Mouse (Mus musculus) embryo, embryonic 10 days (tissue): ENCODE data around the gene Aebp1.

Experiments
- DNase-seq: peaks from one replicate; pipeline ENCODE4 v3.0.0-alpha.2; 2015; ENCODE audit warnings: low spot score

The Aebp1 gene

DNA sequence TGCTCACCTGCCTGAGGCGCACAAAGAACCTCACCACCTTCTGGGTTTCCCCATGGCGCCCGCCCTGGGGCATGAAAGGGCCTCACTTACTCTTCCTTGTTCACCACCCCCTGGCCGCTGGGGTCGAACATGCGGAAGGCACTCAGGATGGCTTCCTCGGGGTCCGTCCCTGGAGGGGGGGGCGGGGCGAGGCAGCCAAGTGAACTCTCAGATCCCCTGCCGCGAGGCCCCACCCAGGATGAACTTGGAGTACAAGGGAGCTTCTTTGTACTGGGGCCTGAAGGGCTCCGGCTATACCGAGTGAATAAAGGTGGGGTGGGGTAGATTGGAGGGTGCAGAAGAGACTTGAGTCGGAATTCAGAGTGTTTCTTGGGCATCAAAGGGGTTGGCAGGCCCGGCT lies 35.5 kb downstream of the Aebp1 start:
- DNase-seq: no peak

DNA sequence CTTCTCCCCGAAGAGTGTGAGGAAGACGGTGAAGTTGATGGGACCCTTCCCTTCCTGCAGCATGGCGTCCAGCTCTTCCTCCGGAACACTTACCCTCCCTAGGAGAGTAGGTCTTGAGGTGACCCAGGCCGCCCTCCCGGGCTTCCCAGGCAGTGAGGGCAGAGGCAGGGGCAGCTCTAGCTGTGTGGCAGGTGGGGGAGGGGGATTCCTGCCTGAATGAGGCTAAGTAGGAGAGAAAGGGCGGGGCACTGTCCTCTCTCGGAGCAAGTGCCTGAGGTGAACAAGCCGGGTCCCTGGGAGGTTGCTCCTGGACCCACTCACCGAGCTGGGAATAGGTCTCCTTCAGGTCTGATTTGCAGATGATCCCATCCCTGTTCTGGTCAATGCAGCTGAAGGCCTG lies 36.1 kb downstream of the Aebp1 start:
- peak; percentile 25 for DNase-seq

DNA sequence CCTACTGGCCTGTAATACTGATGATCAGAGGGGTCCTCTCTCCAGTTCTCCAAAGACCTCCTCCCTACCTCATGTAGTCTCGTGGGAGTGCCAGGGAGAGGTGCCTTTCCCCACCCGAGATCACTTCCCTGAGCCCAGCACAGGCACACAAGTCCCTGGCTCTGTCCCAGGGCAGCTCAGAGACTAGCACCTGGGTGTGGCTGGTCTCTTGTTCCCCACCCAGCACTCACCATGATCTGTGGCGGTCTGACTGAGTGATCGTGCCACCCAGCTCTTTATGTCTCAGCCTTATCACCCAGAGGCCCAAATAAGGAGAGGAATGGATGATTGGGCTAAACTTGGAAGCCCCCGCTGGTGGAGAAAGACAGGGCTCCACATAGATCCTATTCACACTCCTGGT lies 36.8 kb downstream of the Aebp1 start, which contains the start of gene Myl7:
Gene Myl7, minus strand, starts transcription at position 252 of the 400 bp plus-strand sequence.
- no peak for DNase-seq

DNA sequence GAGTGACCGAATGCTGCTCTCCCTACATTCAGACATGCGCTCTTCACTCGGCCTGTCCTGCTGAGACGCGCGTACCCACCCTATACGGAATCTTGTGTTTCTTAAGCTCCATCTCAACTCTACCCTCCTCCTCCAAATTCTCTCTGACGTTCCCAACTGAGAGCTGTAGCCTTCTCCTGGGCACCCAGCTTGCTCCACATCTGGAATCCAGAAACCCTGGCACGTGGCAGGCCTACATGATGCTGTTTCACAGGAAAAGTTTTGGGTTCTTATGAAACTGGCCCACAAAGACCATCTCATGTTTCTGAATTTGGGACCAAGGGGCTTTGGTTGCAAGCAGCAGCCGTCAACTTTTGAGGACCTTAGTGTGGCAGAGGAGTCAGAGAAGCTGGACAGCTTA lies 37.5 kb downstream of the Aebp1 start:
- DNase-seq: no peak

DNA sequence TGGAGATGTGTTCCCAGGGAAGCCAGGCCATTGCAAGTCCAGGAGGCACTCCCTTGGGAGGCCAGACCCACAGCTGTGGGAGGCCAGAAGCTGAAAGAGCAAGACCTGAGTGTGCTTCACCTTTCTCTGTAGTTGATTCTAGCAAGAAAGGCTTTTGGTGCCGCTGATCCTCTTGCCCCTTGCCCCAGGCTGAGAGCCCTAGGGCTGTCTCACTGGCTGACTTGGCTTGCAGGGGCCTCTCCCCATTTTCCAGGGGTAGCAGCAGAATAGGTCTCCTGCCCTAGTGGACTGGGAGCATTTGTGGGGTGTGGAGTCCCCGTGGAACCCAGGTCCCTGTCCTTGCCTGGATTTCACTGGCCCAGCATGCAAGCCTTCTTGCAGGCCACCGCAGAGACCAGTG lies 39.6 kb downstream of the Aebp1 start:
- no peak for DNase-seq

DNA sequence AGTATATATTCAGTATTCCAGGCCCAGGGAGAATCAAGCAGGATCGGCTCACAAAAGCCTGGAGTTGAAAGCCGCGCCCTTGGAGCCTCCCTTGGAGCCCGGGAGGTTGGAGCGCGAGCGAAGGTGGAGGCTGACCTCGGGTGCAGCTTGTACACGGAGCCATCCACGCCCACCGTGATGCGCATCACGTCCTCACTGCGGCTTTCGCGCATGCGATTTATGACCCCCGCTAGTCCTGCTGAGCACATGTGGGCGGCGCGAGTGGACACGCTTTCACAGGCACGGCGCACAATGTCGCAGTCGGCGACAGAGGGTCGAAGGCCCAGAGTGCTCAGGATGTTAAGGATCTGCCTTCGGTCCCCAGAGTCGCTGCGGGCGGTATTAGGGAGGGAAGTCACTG lies 40.2 kb downstream of the Aebp1 start:
- DNase-seq: peak; percentile 90

DNA sequence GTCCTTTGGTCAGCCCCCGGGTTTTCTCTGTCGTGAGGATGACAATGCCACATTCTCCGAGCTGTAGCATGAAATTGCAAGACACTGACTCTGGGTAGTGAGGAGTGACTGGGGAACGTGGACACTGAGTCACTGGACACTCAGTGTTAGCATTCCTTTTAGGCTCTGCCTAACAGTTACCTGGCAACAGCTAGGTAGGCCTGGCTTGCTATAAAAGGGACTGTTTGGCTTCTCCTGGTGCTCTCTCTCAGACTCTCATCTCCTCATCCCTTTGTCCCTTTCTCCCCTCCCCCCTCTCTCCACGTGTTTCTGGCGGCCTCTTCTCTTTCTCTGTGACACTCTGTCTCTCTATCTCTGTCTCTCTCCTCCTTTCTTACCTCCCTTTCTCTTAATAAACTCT lies 40.6 kb downstream of the Aebp1 start:
- DNase-seq: peak; percentile 50

DNA sequence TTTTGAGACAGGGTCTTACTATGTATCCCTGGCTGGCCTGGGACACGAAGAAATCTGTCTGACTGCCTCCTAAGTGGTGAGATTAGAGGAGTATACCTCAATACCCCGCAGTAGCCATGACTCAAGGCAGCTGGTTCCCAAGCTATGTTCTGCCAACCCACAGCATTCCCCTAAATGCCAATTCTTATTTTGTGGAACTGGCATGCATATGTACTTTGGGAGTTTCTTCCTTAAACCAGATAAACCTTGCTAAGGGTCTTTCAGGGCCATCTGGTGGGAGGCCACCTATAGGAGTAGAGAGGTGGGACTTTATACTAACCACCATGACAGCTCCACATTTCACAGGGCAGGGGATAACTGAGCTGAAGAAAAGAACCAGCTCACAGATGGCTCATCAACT lies 42.1 kb downstream of the Aebp1 start:
- no peak for DNase-seq

DNA sequence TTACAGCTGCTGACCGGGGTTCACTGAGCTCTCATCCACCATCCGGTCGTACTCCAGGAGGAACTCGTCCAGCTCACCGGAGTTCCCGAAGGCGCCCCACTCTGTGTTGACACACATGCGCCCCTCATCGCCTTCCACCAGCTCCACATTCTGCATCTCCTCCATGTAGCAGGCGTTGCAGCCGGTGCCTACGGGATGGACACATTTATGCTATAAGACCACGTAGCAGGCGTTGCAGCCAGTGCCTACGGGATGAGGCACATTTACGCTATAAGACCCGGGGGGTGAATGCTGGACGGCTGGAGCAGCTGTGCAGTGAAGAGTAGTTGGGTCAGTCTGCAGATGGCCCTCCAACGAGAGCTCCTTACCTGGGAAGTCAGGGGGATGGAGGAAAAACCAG lies 42.6 kb downstream of the Aebp1 start:
- DNase-seq: no peak

DNA sequence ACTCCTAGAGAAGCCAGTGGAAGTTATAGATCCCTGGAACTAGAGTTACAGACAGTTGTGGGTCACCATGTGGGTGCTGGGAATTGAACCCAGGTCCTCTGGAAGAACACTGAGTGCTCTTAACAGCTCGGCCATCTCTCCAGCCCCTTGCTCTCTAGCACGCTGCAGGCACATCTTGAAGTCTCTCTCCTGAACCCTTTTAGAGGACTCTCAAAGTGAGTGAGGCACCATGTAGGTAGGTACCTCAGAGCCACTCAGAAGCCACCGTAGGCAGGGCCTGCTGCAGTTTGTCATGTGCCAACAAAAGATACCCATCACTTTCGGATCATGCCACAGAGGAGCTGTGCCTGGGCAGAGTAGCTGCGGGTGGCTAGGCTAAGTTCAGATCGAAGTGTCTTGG lies 43.1 kb downstream of the Aebp1 start:
- DNase-seq: no peak

DNA sequence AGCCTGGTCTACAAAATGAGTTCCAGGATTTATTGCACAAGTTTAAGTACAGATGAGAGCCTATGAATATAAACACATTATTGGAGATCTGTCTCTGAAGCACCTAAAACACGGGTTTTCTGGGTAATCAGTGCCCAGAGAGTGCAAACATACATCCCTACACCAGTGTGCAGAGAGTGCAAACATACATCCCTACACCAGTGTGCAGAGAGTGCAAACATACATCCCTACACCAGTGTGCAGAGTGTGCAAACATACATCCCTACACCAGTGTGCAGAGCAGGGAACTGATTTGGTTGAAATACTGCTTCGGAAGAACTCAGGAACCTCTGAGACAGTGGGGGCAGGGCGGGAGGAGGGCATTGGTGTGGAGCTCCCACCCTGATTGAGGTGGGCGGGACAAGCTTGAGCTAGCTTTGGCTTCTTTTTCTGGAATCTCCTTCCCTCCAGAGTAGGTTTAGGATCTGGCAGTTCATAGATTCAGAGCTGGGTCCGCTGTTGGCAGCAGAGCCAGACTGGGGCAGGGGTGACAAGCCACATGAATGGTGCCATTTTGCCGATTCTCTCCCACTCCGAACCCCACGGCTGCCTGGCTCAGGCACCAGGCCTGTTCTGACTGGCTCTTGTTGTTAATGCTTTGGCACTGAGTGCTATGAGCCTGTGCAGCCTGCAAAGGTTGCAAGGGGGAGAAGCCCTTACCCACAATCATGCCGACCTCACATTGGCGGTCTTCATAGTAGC lies 44.2 kb downstream of the Aebp1 start:
- DNase-seq: no peak

DNA sequence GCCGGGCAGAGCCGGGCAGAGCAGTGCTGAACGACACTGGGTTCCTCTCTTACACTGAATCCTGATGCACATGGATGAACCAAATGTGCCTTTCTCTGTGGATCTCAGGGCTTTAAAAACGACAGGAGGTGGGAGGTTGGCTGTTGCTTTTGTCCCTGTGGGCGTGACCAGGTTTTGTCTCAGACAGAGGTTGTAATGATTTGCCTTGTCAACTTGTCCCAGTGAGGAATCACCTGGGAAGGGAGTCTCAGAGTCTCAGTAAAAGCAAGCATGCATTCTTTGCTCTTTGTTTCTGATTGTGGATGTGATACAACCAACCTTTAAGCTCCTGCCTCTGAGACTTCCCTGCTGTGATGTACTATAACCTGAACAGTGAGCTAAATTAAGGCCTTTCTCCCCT lies 45.3 kb downstream of the Aebp1 start:
- no peak for DNase-seq

DNA sequence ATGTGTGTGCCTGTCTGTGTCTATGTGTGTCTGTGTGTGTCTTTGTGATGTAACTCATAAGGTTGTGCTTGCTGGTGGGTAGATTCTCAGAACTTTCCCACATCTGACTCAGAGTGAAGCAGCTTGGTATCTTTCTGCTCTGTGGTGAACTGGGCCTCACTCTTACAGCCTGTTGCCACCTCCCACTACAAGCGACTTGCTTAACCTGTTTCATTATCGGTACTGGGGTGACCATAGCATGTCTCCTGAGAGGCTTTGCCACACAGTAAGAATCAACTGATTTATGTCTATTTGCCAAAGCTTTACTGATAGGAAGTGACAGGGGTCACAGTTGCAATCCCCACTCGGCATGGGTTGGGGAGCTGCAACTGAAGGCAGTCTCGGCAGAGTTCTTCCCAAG lies 46.9 kb downstream of the Aebp1 start:
- DNase-seq: no peak

DNA sequence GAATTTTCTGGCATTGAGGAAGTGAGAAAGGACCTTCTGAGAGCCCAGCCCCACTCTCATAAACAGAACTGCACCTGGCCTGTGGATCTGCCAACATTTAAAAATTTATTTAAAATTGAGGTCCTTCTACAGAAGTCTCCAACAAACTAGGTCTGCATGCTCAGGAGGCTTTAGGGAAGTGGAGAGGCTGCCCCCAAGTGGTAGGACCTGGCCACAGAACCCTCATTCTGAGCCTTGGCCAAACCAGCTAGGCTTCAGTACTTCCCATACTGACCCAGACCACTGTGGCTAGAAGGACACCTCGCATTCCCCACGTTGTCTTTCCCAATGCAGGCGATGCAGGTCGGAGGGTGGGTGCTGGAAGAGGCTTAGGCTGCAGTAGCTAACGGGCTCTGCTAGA lies 50.9 kb downstream of the Aebp1 start:
- peak; percentile 79 for DNase-seq

DNA sequence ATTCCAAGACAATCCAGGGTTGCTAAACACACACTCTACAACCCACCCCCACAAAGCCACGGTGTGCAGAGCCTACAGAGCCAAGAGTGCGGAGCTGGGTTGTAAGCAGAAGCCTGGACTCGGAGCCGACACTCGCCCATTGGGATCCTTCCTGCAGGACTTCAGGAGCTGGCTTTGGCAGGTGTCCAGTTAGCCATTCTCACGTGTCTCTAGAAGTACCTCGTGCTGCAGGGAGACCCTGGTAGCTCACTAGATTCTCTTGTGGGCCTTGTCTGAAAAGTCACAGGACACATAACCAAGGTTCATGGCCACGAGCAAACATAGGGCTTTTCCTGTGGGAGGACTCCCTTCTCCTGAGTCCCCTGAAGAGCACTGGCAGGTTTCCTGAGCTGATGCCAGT lies 51.5 kb downstream of the Aebp1 start:
- no peak for DNase-seq

DNA sequence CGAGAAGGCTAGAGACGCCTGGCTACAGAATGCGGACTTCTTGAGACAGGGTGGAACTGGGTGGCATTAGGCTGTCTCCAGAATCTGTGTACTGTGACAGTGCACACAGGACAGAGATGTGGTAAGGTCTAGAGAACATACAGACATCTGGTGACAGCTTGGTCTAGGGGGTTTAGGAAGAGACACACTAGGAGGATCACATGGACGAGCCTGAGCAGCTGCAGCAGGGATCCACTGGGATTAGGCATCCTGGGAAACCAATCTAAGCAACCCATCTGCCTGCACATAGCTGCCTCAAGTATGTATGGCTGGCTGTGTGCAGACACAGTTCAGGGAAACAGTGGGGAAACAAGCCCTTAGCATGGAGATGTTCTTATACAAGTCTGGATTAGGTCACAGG lies 52.2 kb downstream of the Aebp1 start:
- no peak for DNase-seq

DNA sequence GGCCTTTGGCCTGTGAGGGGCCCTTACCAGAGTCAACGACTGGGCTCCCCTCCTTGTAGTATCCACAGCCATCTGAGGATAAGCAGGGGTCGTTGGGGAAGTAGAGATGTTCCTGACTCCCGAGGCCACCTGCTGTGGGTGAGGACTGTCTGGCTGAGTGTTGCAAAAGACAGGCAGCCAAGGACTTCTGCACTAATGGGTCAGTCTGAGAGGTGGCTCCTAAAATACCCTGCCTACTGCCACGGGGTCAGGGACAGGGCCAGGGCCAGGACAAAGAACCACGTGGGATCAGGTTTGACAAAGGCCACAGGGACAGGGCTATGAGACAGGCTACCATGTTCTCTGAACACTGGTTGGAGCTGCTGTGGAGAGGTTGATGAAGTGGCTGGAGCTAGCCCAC lies 53.2 kb downstream of the Aebp1 start:
- no peak for DNase-seq

DNA sequence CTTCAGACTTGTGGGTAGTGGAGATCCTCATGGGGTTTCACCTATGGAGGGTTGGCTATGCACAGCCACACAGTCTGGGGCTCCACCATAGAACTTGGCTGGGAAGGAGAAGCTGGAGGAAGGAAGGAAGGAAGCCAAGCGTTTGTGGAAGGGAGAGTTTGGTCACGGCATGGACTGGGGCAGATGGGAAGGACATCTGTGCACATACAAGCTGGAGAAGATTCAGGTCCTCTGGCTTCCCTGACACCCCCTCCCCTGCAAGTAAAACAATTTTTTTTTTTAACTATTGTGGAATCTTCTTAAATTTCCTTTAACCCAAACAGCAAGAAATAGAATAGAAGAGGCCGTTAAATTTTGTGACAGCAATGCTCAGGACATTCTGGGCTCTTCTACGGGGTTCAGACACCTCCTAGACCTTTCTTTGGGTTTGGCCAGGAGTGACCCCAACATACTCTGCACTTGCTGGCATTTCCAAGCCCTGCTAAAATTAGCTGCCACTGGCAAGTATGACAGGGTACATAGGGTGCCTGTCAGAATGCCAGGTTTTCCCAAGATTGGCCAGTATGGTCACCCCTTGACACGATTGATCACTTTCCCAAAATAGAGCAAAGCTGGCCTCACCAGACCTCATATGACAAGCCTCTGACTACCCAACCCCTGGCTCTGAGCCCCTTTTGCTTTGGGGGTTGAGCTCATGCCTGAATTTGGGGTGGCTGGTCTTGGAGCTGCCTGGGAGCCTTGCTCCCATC lies 53.9 kb downstream of the Aebp1 start:
- DNase-seq: no peak

DNA sequence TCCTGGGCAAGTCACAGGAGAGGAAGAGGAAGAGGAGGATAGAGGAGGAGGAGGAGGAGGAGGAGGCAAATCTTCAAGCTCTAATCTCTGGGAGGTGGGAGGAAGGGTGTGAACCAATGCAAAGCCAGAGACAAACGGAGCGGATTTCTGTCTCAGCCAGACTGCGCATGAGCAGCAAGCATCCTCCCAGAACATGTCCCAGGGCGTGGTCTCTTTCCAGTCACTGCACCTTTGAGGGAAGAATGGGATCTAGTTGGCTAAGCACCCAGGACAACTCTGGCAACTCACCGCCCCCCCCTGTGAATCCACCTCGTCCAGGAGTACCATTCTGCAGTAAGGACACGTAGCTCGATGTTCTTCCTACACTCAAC lies 54.4 kb downstream of the Aebp1 start:
- DNase-seq: no peak

DNA sequence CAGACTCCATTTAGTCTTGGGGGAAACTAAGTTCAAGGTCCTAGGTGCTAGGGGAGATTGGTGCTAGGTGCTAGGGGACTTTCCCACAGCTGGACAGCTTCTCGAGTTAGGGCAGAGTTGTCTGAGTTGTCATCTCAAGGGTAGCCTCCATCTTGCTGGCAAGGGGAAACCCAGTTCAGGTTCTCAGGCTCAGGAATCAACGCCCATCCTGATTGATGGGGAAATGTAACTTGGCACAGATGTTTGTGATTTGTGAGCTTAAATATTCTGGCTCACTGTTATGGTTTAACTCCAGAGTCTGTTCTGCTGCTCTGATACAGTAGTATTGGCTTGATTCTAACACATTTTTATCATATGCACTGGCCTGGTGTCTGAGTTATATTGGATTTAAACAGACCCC lies 56.4 kb downstream of the Aebp1 start:
- DNase-seq: no peak

DNA sequence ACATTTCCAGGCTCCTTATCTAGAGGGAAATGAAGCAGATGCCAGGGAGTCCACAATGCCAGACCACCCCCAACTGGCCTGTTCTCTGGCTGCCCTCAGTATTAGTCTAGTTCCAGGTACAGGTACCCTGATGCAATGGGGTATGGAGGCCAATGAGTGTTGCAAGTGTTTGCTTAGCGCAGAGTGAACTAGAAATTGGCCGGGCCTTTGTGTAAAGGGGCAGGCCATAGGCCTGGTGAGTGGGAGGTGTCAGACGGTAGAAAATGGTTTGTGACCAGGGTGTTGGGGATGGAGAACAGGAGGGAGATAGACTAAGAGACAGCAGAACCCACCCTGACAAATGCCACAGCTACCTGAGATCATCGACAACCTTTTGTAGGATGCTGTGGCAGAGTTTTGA lies 57.9 kb downstream of the Aebp1 start:
- no peak for DNase-seq

DNA sequence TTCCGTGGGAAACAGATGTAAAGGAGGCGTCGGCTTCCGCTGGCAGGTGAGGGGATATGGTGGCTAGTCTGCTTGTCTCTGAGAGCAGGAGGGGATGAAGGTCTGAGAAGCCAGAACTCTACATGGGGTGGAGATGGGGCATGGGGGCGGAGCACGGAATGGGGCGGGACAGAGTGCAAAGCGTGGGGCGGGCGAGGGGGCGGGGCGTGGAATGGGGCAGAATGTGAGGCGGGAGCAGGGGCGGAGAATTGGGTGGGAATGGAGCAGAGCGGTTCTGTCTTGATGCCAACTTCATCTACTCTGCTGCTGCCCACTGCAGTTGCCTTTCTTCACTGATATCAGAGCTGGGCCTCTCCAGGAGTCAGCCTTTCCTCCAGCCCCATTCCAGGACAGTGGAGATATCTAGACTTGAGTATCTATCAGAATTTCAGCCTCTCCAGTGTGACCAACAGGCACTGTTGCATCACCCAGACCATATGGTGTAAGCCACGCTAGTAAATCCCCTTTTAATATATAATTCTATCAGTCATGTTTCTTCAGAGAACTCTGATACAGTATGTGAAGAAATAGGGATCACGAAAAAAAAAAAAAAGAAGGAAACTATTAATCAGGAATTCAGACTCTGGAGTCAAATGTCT lies 58.7 kb downstream of the Aebp1 start:
- no peak for DNase-seq
